23 mouse cellular contexts compared by ENCODE assay signal in the genomic region with DNA sequence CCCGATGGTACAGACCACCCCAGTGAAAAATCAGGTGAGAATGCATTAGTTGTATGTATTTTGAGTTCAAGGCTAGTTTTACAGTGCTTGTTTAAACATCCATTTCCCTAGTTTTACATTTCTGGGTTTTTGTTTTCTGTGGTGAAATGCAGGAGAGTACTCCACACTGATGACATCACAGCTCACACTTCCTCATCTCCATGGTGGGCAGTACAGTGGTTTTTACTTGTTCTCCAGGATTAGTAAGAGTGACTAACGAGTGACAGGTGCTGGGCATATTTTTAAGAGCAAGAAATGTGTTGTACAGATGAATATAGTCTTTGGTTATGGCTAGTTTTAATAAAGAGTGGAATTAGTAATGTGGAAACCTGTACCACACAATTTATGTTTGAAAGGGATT. TPM values are rescaled to one million over a fixed set of nuclear protein-coding genes. Genes with fewer than 3 reads are reported as not detected.
DNase-seq lines count a peak whose midpoint lies in the region; ATAC-seq and TF ChIP-seq lines count a peak whose summit lies in the region.
"Had no signal": no experiment of that assay in that cellular context is flagged by ENCODE, and none has a peak within 500 bp of the region (broad histone marks: within the 10 kb centered on the region; RNA-seq: fewer than 3 reads in every experiment).

No protein-coding gene starts in this region.

- H3K27ac ChIP-seq in limb, embryonic 10.5 days: no peak overlapping the region
- H3K27ac ChIP-seq in forebrain, embryonic 12.5 days: no peak overlapping the region
- H3K27ac ChIP-seq: embryonic facial prominence, embryonic 10.5 days; embryonic facial prominence, embryonic 12.5 days had no signal

- 87% methylated on average over 2 of the region's 2 CpGs for whole genome bisulfite sequencing in limb, embryonic 10.5 days
- WGBS in forebrain, embryonic 12.5 days: 90% methylated on average over 2 of the region's 2 CpGs

- TF ChIP-seq POLR2A in myocyte (IDR thresholded peaks at IDR 0.05; ENCODE audit: insufficient read length, low read depth): no peak

- ATAC-seq in common myeloid progenitor, adult 5-6 weeks (replicated peaks; ENCODE audit: low read depth, poor library complexity, severe bottlenecking): peak; percentile 63
- peak; percentile 75 for ATAC-seq in megakaryocyte, adult 5-6 weeks (ENCODE audit: poor library complexity, severe bottlenecking)
- ATAC-seq in forebrain, embryonic 12.5 days (ENCODE audit: low FRiP score): no peak
- ATAC-seq: CD4-positive, CD25-positive, alpha-beta regulatory T cell, adult 4 months; forebrain, embryonic 14.5 days; forebrain, embryonic 16.5 days had no signal

- H3K9ac ChIP-seq in forebrain, embryonic 12.5 days: no peak overlapping the region
- H3K9ac ChIP-seq: embryonic facial prominence, embryonic 12.5 days had no signal

- no peak for TF ChIP-seq CTCF in C2C12 (IDR thresholded peaks at IDR 0.05; ENCODE audit: control insufficient read depth, insufficient read depth, insufficient read length)

- no peaks in the 10 kb centered on the region for H3K4me1 ChIP-seq in limb, embryonic 10.5 days
- H3K4me1 ChIP-seq in forebrain, embryonic 12.5 days: no peaks in the 10 kb centered on the region
- H3K4me1 ChIP-seq: embryonic facial prominence, embryonic 10.5 days; embryonic facial prominence, embryonic 12.5 days had no signal

- no peak for DNase-seq in spleen, postnatal 14 days (ENCODE audit: low spot score in 2 of 2)
- DNase-seq in limb, embryonic 10.5 days (ENCODE audit: low spot score): no peak
- DNase-seq in B cell, adult 2 months: no peak
- DNase-seq: adrenal gland, adult 2 months; adrenal gland, postnatal 10 days; adrenal gland, postnatal 25 days; cerebellum, adult 11 months; cerebellum, adult 18-20 months; cerebellum, adult 8-10 months; cerebellum, adult 9-11 months; cerebellum, postnatal 14 days; cerebellum, postnatal 36 days had no signal

- no peaks in the 10 kb centered on the region for H3K36me3 ChIP-seq in C2C12 (ENCODE audit: control insufficient read depth, insufficient read depth)
- H3K36me3 ChIP-seq in myocyte (ENCODE audit: control insufficient read depth, insufficient read depth): no peaks in the 10 kb centered on the region
- H3K36me3 ChIP-seq in limb, embryonic 10.5 days: peaks cover 5% of the 10 kb centered on the region; the same call in 1 of the 2 replicates
- H3K36me3 ChIP-seq in forebrain, embryonic 12.5 days (replicated peaks): no peaks in the 10 kb centered on the region
- H3K36me3 ChIP-seq: embryonic facial prominence, embryonic 12.5 days had no signal

- H3K9me3 ChIP-seq in limb, embryonic 10.5 days (replicated peaks): no peaks in the 10 kb centered on the region
- no peaks in the 10 kb centered on the region for H3K9me3 ChIP-seq in forebrain, embryonic 12.5 days
- H3K9me3 ChIP-seq: embryonic facial prominence, embryonic 10.5 days; embryonic facial prominence, embryonic 12.5 days had no signal

- H3K79me2 ChIP-seq in C2C12 (ENCODE audit: control insufficient read depth, insufficient read depth): no peaks in the 10 kb centered on the region
- H3K79me2 ChIP-seq in myocyte (ENCODE audit: control insufficient read depth, insufficient read depth): no peaks in the 10 kb centered on the region

- H3K4me3 ChIP-seq in C2C12 (ENCODE audit: insufficient read depth, poor library complexity, severe bottlenecking) (no peak overlapping the region), myocyte (no peak overlapping the region)
- no peak overlapping the region for H3K4me3 ChIP-seq in limb, embryonic 10.5 days
- no peak overlapping the region for H3K4me3 ChIP-seq in forebrain, embryonic 12.5 days (replicated peaks)
- H3K4me3 ChIP-seq: embryonic facial prominence, embryonic 10.5 days; embryonic facial prominence, embryonic 12.5 days had no signal

- H3K4me2 ChIP-seq in myocyte (ENCODE audit: low read depth): no peak overlapping the region
- H3K4me2 ChIP-seq in forebrain, embryonic 12.5 days: no peak overlapping the region
- H3K4me2 ChIP-seq: embryonic facial prominence, embryonic 12.5 days had no signal

- H3K27me3 ChIP-seq in C2C12 (ENCODE audit: control insufficient read depth, insufficient read depth, insufficient read length) (no peaks in the 10 kb centered on the region), myocyte (ENCODE audit: control insufficient read depth, insufficient read depth, insufficient read length) (no peaks in the 10 kb centered on the region)
- H3K27me3 ChIP-seq in limb, embryonic 10.5 days (ENCODE audit: low read depth, poor library complexity, severe bottlenecking): no peaks in the 10 kb centered on the region
- no peaks in the 10 kb centered on the region for H3K27me3 ChIP-seq in forebrain, embryonic 12.5 days
- H3K27me3 ChIP-seq: embryonic facial prominence, embryonic 12.5 days had no signal

- H3ac ChIP-seq in C2C12 (ENCODE audit: control insufficient read depth, insufficient read length, low read depth) (no peak overlapping the region), myocyte (ENCODE audit: control insufficient read depth, insufficient read length) (no peak overlapping the region)

- no peaks in the 10 kb centered on the region for H3K79me3 ChIP-seq in C2C12 (ENCODE audit: low read depth)

TF ChIP-seq in C2C12, 6 proteins besides CTCF, POLR2A, EP300 and RAD21:
- TF ChIP-seq USF1 (IDR thresholded peaks at IDR 0.05; ENCODE audit: low read depth) (no peak), MYOD1 (IDR thresholded peaks at IDR 0.05; ENCODE audit: control insufficient read depth, insufficient read length, low read depth) (peak; percentile 89), FOSL1 (IDR thresholded peaks at IDR 0.05; ENCODE audit: insufficient read depth, low read length, poor library complexity, severe bottlenecking) (no peak), MYOG (IDR thresholded peaks at IDR 0.05; ENCODE audit: control insufficient read depth, extremely low read depth, insufficient read length) (no peak), CEBPB (IDR thresholded peaks at IDR 0.05; ENCODE audit: low read depth) (no peak), MAX (IDR thresholded peaks at IDR 0.05) (no peak)

TF ChIP-seq in myocyte, 11 proteins besides CTCF, POLR2A, EP300 and RAD21:
- TF ChIP-seq POLR2AphosphoS2 (IDR thresholded peaks at IDR 0.05; ENCODE audit: insufficient read length, low read depth) (no peak), TCF3 (IDR thresholded peaks at IDR 0.05; ENCODE audit: insufficient read length, low read depth) (no peak), TCF12 (IDR thresholded peaks at IDR 0.05; ENCODE audit: insufficient read depth, poor library complexity, severe bottlenecking) (no peak), REST (IDR thresholded peaks at IDR 0.05; ENCODE audit: insufficient read depth, insufficient read length) (no peak), MYOD1 (IDR thresholded peaks at IDR 0.05; ENCODE audit: control insufficient read depth in 1 of 3, insufficient read length in 2 of 3, low read depth in 2 of 3) (peak in 2 of 3 experiments; percentile 33 to 45), CEBPB (IDR thresholded peaks at IDR 0.05; ENCODE audit: insufficient read depth, poor library complexity, severe bottlenecking) (no peak), MYOG (IDR thresholded peaks at IDR 0.05; ENCODE audit: control insufficient read depth in 1 of 3, insufficient read depth in 1 of 3, insufficient read length in 2 of 3, low read depth in 2 of 3) (no peak), USF1 (IDR thresholded peaks at IDR 0.05; ENCODE audit: low read depth) (no peak)

RNA-seq across cellular contexts. Expression of gene Cyp2r1, which starts 53.9 kb away (rescaled TPM):
- polyA plus RNA-seq in C2C12 (2012; fragmentation: generic; extraction: Trizol) (not detected), myocyte (2012; fragmentation: generic; extraction: Trizol) (not detected)
- total RNA-seq in common myeloid progenitor, adult 5-6 weeks (2017): 1.3 and 3.7 TPM in 2 replicates
- 4.3 and 5.4 TPM in 2 replicates for total RNA-seq in megakaryocyte, adult 5-6 weeks (2015)
- total RNA-seq in megakaryocyte, adult 5-6 weeks (2017): 1.7 and 2.0 TPM in 2 replicates
- polyA plus RNA-seq in limb, embryonic 10.5 days (2016; fragmentation: Nextera tagmentation; extraction: Ambion mirVana): 0.72 and 0.99 TPM in 2 replicates
- polyA plus RNA-seq in forebrain, embryonic 12.5 days (2016; fragmentation: Nextera tagmentation; extraction: Ambion mirVana): 0.95 and 1.2 TPM in 2 replicates
- total RNA-seq: MEL had no signal
